Comparison of ENCODE assay signal across 8 mouse cellular contexts in genomic region chr11:53849588-53850320, GRCm38 (mm10). TPM values are rescaled to one million over a fixed set of nuclear protein-coding genes. Genes with fewer than 3 reads are reported as not detected.
DNase-seq lines count a peak whose midpoint lies in the region; ATAC-seq and TF ChIP-seq lines count a peak whose summit lies in the region.

No protein-coding gene starts in this region.

- H3K9ac ChIP-seq in forebrain, postnatal 0 days: no peak overlapping the region

- peak; percentile 73 for DNase-seq in Muller cell, postnatal 12 days (ENCODE audit: inconsistent ontology term)
- DNase-seq in cerebellum, adult 2 months: peak; percentile 71 to 75
- peak; percentile 75 for DNase-seq in forebrain, postnatal 0 days
- peak; percentile 86 for DNase-seq in heart, postnatal 4 days
- DNase-seq in layer of hippocampus, postnatal 14 days (ENCODE audit: low spot score in 2 of 2): peak; percentile 63 to 73
- DNase-seq in lung, postnatal 36 days: peak; percentile 90
- DNase-seq in retina, postnatal 1 day: peak; percentile 85
- peak; percentile 66 to 79 for DNase-seq in urinary bladder, adult 18-20 months (ENCODE audit: low spot score in 2 of 2)

- ATAC-seq in forebrain, postnatal 0 days: peak; percentile 76

- no peaks in the 10 kb centered on the region for H3K4me1 ChIP-seq in cerebellum, adult 2 months (ENCODE audit: control insufficient read depth, insufficient read depth, low read length)
- no peaks in the 10 kb centered on the region for H3K4me1 ChIP-seq in forebrain, postnatal 0 days (ENCODE audit: insufficient read depth)

- WGBS in cerebellum, adult 2 months: 37% methylated on average over 9 of the region's 9 CpGs
- 35% methylated on average over 9 of the region's 9 CpGs for WGBS in forebrain, postnatal 0 days

- H3K4me3 ChIP-seq in cerebellum, adult 2 months (replicated peaks; ENCODE audit: insufficient read depth, low read depth, low read length): no peak overlapping the region
- H3K4me3 ChIP-seq in forebrain, postnatal 0 days (ENCODE audit: low read depth, low read length): no peak overlapping the region

- H3K27ac ChIP-seq in cerebellum, adult 2 months (ENCODE audit: insufficient read depth, low read length): no peak overlapping the region
- H3K27ac ChIP-seq in forebrain, postnatal 0 days (ENCODE audit: low read depth, low read length): no peak overlapping the region

- peak; percentile 82 for TF ChIP-seq CTCF in cerebellum, adult 2 months (IDR thresholded peaks at IDR 0.05; ENCODE audit: borderline replicate concordance, insufficient read depth, low read depth, low read length)
- TF ChIP-seq CTCF in forebrain, postnatal 0 days (IDR thresholded peaks at IDR 0.05; ENCODE audit: low read depth): peak; percentile 75

- H3K4me2 ChIP-seq in forebrain, postnatal 0 days (ENCODE audit: low read depth): no peak overlapping the region

- no peaks in the 10 kb centered on the region for H3K36me3 ChIP-seq in forebrain, postnatal 0 days (ENCODE audit: insufficient read depth)

- TF ChIP-seq POLR2A in cerebellum, adult 2 months (IDR thresholded peaks at IDR 0.05; ENCODE audit: borderline replicate concordance, insufficient read depth, low read length): no peak

- H3K27me3 ChIP-seq in cerebellum, adult 2 months (ENCODE audit: control insufficient read depth, insufficient read depth, low read length): no peaks in the 10 kb centered on the region
- no peaks in the 10 kb centered on the region for H3K27me3 ChIP-seq in forebrain, postnatal 0 days (ENCODE audit: insufficient read depth, low read length)

- H3K9me3 ChIP-seq in forebrain, postnatal 0 days (ENCODE audit: low read length): no peaks in the 10 kb centered on the region

RNA-seq across cellular contexts. Expression of gene Gm12216, which starts 9.3 kb away (rescaled TPM):
- 1.2 and 1.8 TPM in 2 replicates for polyA plus RNA-seq in cerebellum, adult 2 months (2012; rRNA removed)
- total RNA-seq in forebrain, postnatal 0 days (2014; rRNA removed): not detected in 2 replicates
- polyA plus RNA-seq in forebrain, postnatal 0 days (2015; fragmentation: Nextera tagmentation; extraction: Ambion mirVana): 0.40 and 0.77 TPM in 2 replicates
- total RNA-seq in heart, postnatal 4 days (2021): 1 to 10 TPM in 1 of 2 experiments, under 1 TPM in 1; 0.32 to 1.6 TPM
- total RNA-seq in layer of hippocampus, postnatal 14 days (2021): 1 to 10 TPM; 2.4 to 4.1 TPM

RNA-seq across cellular contexts. Expression of gene Slc22a5, which starts 41.7 kb away (rescaled TPM):
- polyA plus RNA-seq in cerebellum, adult 2 months (2012; rRNA removed): 15.7 and 16.5 TPM in 2 replicates
- total RNA-seq in forebrain, postnatal 0 days (2014; rRNA removed): 16.0 and 16.2 TPM in 2 replicates
- 12.9 and 13.4 TPM in 2 replicates for polyA plus RNA-seq in forebrain, postnatal 0 days (2015; fragmentation: Nextera tagmentation; extraction: Ambion mirVana)
- 10 to 100 TPM; 13.3 to 15.0 TPM for total RNA-seq in heart, postnatal 4 days (2021)
- 10 to 100 TPM; 12.4 to 13.5 TPM for total RNA-seq in layer of hippocampus, postnatal 14 days (2021)
